Mouse (Mus musculus): ENCODE results near the gene Insl3.
"Not testable (repeated sequence)": the region's sequence is repeated elsewhere in the genome, so short reads cannot be mapped to it uniquely, and the experiment has no call there.

The Insl3 gene

GRCm38 (mm10) chr8:71709800-71710446, 20.9 kb downstream of the Insl3 start:
- DNase-seq (ENCODE audit: low read depth), result peak; percentile 81

- no peak for DNase-seq (ENCODE audit: low read depth)
These were observed 22.6 kb downstream of the Insl3 start for GRCm38 (mm10) chr8:71711574-71711973.

- DNase-seq (ENCODE audit: low read depth), result no peak
These were observed 26.5 kb downstream of the Insl3 start for GRCm38 (mm10) chr8:71715531-71715930.

GRCm38 (mm10) chr8:71716561-71717053, 27.6 kb downstream of the Insl3 start:
- DNase-seq (ENCODE audit: low read depth), result no peak

GRCm38 (mm10) chr8:71717096-71717495, 28.1 kb downstream of the Insl3 start:
- DNase-seq (ENCODE audit: low read depth), result no peak

- no peak for DNase-seq (ENCODE audit: low read depth)
These were observed 29.2 kb downstream of the Insl3 start for GRCm38 (mm10) chr8:71718252-71718651.

- DNase-seq (ENCODE audit: low read depth), result no peak
These were observed 30.2 kb downstream of the Insl3 start for GRCm38 (mm10) chr8:71719218-71719617.

GRCm38 (mm10) chr8:71719928-71720457, 31.0 kb downstream of the Insl3 start:
- DNase-seq (ENCODE audit: low read depth), result no peak

- peak; percentile 72 for DNase-seq (ENCODE audit: low read depth)
These were observed 34.1 kb downstream of the Insl3 start for GRCm38 (mm10) chr8:71723047-71723551.

GRCm38 (mm10) chr8:71724389-71724788, 35.4 kb downstream of the Insl3 start:
- no peak for DNase-seq (ENCODE audit: low read depth)

- DNase-seq (ENCODE audit: low read depth), result peak; percentile 86
These were observed 36.3 kb downstream of the Insl3 start, which contains the start of gene Fcho1 for GRCm38 (mm10) chr8:71725122-71725924. Gene Fcho1, minus strand, starts transcription at chr8:71725716.

GRCm38 (mm10) chr8:71728240-71728785, 39.3 kb downstream of the Insl3 start:
- DNase-seq (ENCODE audit: low read depth), result no peak

- no peak for DNase-seq (ENCODE audit: low read depth)
These were observed 40.0 kb downstream of the Insl3 start for GRCm38 (mm10) chr8:71728826-71729620.

GRCm38 (mm10) chr8:71731652-71732230, 42.7 kb downstream of the Insl3 start:
- no peak for DNase-seq (ENCODE audit: low read depth)

GRCm38 (mm10) chr8:71738316-71738715, 49.3 kb downstream of the Insl3 start:
- DNase-seq (ENCODE audit: low read depth), result not testable (repeated sequence)

Measured in c-Kit-positive CD71-positive TER-119-negative erythroid progenitor cells, embryonic 14.5 days (primary cell).